Mouse (Mus musculus) CD8-positive naive resting alpha-beta T cell, adult 2 months (primary cell): ENCODE results near the gene Jagn1.
A peak's percentile ranks its signal among the peaks of the same experiment; 100 is the strongest.

Source experiments
- DNase-seq, 2 experiments: peaks; one replicate each; pipeline ENCODE4 v3.0.0; 2022; ENCODE audit warnings: low read depth in 2 of 2, low spot score in 2 of 2

The Jagn1 gene

GRCm38 (mm10) chr6:113433661-113434060, 8.7 kb upstream of the Jagn1 start:
- no peak for DNase-seq

- DNase-seq: no peak
Measured at GRCm38 (mm10) chr6:113434691-113435090, 7.7 kb upstream of the Jagn1 start.

GRCm38 (mm10) chr6:113435664-113436205, 6.6 kb upstream of the Jagn1 start, which contains the start of gene Cidec:
TSS of gene Cidec (minus strand) at chr6:113435760.
- DNase-seq: no peak

GRCm38 (mm10) chr6:113437135-113437534, 5.2 kb upstream of the Jagn1 start:
- no peak for DNase-seq

- no peak for DNase-seq
Measured at GRCm38 (mm10) chr6:113438721-113439430, 3.5 kb upstream of the Jagn1 start.

- DNase-seq: no peak
Measured at GRCm38 (mm10) chr6:113440686-113441085, 1.7 kb upstream of the Jagn1 start.

- peak; percentile 63 to 74 for DNase-seq
Measured at GRCm38 (mm10) chr6:113441147-113441680, 1.2 kb upstream of the Jagn1 start.

GRCm38 (mm10) chr6:113442087-113442441, 305 bp upstream of the Jagn1 start:
- DNase-seq: no peak

GRCm38 (mm10) chr6:113443091-113443490, 722 bp downstream of the Jagn1 start:
- peak; percentile 5 to 12 for DNase-seq

- DNase-seq: no peak
Measured at GRCm38 (mm10) chr6:113444207-113444965, 2.0 kb downstream of the Jagn1 start.

- no peak for DNase-seq
Measured at GRCm38 (mm10) chr6:113447639-113448038, 5.3 kb downstream of the Jagn1 start.

- no peak for DNase-seq
Measured at GRCm38 (mm10) chr6:113451839-113452238, 9.5 kb downstream of the Jagn1 start.

GRCm38 (mm10) chr6:113455007-113455406, 12.6 kb downstream of the Jagn1 start:
- DNase-seq: no peak

GRCm38 (mm10) chr6:113457952-113458534, 15.7 kb downstream of the Jagn1 start, which contains the start of gene Il17re:
TSS of gene Il17re (plus strand) at chr6:113458484.
- no peak for DNase-seq

GRCm38 (mm10) chr6:113458635-113459034, 16.3 kb downstream of the Jagn1 start:
- DNase-seq: no peak

GRCm38 (mm10) chr6:113464040-113464439, 21.7 kb downstream of the Jagn1 start:
- DNase-seq: no peak

- no peak for DNase-seq
Measured at GRCm38 (mm10) chr6:113465602-113466001, 23.2 kb downstream of the Jagn1 start.

GRCm38 (mm10) chr6:113468512-113468911, 26.1 kb downstream of the Jagn1 start:
- DNase-seq: no peak

GRCm38 (mm10) chr6:113469021-113469420, 26.7 kb downstream of the Jagn1 start:
- DNase-seq: peak; percentile 72 to 80

GRCm38 (mm10) chr6:113469432-113469831, 27.1 kb downstream of the Jagn1 start:
- DNase-seq: peak in 1 of 2 experiments; percentile 12

- DNase-seq: no peak
Measured at GRCm38 (mm10) chr6:113471297-113471936, 29.0 kb downstream of the Jagn1 start, which contains the start of gene Il17rc. TSS of gene Il17rc (plus strand) at chr6:113471427.
